Mouse (Mus musculus) gastrocnemius, postnatal 14 days (tissue): Measurements from ENCODE around the gene 5330417H12Rik. TPM values are rescaled to one million over a fixed set of nuclear protein-coding genes. Genes with fewer than 3 reads are reported as not detected.

Source experiments
- DNase-seq: peaks from one replicate; pipeline ENCODE4 v3.0.0; 2021; ENCODE audit warnings: mixed read lengths
- intact Hi-C: fragments of 180-260 bp; cut with DNase I; formaldehyde crosslinking; loops from one replicate; pipeline ENCODE4 v1.15.1; 2025; ENCODE audit warnings: low total_unique reads
- total RNA-seq, 2 experiments: library from RNA; stranded (reverse); gene quantifications; 2 replicates each; pipeline ENCODE4 v1.2.3; 2021

5330417H12Rik gene
- total RNA-seq, 2 experiments from 2014 or later = not detected

GRCm38 (mm10) chr7:107637398-107637797 lies 12.4 kb upstream of the 5330417H12Rik start:
- intact Hi-C loops = no loop called here
- no peak for DNase-seq

DNA sequence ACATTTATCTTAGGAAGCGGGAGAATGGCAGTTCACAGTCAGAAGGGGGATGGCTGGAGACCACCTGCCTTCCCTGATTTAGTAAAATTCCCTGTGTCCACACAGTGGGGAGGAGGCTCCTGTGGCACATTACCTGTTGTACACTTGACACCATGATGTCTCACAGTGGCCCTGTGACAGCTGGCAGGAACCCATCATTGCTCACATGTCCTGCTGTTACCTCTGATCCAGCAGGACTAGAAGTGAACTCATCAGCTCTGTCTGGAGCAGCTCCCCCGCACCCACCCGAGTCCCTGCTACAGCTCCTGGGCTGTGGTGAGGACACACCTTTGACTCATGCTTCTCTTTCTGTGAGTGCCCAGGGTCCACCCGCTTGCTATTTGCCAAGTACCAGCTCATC lies 8.2 kb upstream of the 5330417H12Rik start:
- DNase-seq = no peak
- intact Hi-C loops = no loop called here

DNA sequence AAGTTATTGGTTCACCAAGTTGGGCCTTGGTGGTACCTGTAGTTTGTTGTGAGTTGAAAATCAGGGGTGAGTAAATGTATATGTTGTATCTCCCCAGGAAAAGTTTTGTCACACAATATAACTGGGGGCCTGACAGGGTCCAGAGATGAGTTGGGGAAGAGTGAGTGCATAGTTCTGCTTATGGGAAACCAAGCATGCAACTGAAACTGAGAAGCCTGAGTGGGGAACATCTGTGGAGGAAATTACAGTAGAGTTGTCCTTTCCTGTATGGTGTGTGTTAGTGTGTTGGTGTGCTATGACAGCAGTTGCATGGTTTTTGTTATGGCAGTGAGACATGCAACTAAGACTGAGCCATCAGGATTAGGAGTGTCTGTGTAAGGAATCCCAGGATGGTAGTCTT lies 3.4 kb upstream of the 5330417H12Rik start:
- intact Hi-C loops = no loop called here
- no peak for DNase-seq

GRCm38 (mm10) chr7:107625781-107626180 lies 820 bp upstream of the 5330417H12Rik start:
- intact Hi-C loops = no loop called here
- DNase-seq = no peak

DNA sequence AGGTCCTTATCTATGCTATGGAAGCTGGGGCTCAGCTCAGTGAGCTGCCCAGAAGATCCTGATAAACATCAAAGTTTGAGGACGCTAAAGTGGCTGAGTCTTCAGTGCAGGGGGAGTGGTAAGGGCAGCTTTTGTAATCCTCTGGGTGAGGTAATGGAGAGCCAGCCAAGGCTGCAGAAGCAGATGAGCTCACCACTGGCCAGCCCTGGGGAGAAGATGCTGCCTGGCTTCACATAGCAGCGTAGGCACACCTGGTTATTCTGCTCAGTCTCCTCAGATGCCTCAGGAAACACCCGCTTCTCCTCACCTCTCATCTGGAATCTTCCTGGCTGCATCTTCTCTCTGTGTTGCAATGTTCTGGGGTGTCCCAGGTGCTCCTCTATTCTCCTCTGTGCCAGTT lies 529 bp downstream of the 5330417H12Rik start:
- no peak for DNase-seq
- intact Hi-C loops = no loop called here

GRCm38 (mm10) chr7:107620137-107620536 lies 4.8 kb downstream of the 5330417H12Rik start:
- intact Hi-C loops = no loop called here
- DNase-seq = no peak

DNA sequence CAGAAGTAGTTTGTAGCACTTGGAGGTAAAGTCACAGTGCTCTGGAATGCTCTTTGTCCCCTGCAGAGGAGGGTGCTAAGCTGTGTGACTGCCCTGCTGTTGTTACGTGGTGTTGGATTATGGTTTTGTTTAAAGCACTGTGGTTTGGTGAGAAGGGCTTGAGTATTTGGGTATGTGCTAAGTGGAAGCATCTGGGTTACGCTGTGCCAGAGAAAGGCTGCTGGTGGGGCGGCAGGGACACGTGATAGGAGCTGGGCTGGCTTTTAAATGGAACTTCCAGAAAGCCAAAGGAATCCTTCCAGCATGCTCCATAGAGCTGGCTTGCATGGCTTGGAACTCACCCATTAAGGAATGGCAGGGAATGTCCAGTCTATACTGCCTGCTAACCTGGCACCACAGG lies 5.7 kb downstream of the 5330417H12Rik start:
- peak; percentile 18 for DNase-seq

GRCm38 (mm10) chr7:107618028-107618992 lies 6.7 kb downstream of the 5330417H12Rik start:
- DNase-seq = no peak
- intact Hi-C loops = no loop called here

More for the DNA sequence above, 5.7 kb downstream of the 5330417H12Rik start:
- intact Hi-C loops = no loop called here

- intact Hi-C loops = no loop called here
Observed at GRCm38 (mm10) chr7:107610880-107611279, 14.1 kb downstream of the 5330417H12Rik start.

DNA sequence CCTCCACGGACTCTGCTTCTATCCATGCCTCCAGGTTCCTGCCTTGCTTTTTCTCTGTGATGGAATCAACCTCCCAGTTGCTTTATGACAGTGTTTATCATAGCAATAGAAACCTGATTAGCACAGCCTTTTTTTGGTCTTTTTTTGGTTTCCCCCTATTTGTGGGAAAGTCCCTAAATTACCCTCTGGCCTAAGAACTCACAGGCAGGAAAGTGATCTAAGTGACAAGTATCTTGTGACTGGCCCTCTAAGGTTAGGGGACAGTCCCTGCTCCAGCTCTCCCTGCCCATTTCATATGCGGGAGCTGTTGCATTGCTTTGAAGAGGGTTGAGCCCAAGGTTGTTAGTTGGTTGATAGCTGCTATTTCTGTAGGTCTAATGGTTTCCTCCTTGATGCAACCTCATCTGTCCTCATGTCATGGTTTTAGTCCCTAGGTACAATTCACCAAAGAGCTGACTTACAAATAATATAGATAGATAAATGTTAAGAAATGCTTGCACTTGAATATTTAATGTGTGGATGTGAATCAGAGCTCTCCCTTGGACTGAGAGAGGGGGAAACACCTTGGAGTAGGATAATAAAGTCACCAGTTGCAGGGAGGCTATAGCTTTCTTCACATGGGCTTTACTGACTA lies 15.2 kb downstream of the 5330417H12Rik start:
- intact Hi-C loops = no loop called here
- no peak for DNase-seq

More at GRCm38 (mm10) chr7:107610880-107611279, 14.1 kb downstream of the 5330417H12Rik start:
- no peak for DNase-seq

GRCm38 (mm10) chr7:107607766-107608165 lies 17.2 kb downstream of the 5330417H12Rik start:
- intact Hi-C loops = no loop called here
- no peak for DNase-seq

GRCm38 (mm10) chr7:107602913-107603312 lies 22.0 kb downstream of the 5330417H12Rik start:
- intact Hi-C loops = no loop called here
- no peak for DNase-seq

DNA sequence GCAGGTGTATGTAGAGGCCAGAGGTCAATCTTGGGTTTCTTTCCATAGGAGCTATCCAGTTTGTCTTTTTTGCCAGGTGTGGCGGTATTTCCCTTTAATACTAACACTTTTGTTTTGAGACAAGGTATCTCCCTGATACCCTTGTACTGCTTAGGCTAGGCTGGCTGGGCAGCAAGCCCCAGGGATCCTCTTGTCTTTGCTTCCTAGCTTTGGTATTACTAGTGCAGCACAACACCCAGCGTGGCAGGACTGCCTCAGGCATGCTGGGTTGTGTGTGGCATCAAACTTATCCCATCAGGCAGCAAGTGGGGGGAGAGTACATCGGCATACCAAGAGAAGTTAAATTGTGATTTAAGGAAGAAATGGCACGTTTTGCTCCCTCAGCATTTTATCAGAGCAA lies 22.5 kb downstream of the 5330417H12Rik start:
- intact Hi-C loops = no loop called here

GRCm38 (mm10) chr7:107600651-107601050 lies 24.3 kb downstream of the 5330417H12Rik start:
- intact Hi-C loops = no loop called here
- no peak for DNase-seq

More for the DNA sequence above, 22.5 kb downstream of the 5330417H12Rik start:
- no peak for DNase-seq

DNA sequence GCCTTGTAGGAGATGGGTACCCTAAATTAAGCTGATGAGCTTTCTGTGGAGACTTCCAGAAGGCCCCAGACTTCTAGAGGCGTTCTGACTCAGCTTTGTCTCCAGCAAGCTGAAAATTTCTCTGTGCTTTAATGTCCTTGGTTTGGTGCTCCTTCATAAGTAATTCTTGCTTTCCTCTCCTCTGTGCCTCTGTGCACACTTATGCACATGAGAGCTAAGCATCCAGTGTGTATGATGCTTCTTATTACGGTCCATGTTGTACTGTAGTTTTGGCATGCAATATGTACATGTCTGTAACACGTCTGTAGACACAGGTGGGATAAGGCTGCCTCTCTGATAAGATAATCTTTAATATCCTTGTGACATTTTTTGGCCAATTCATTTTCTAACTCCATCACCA lies 27.0 kb downstream of the 5330417H12Rik start:
- no peak for DNase-seq
- intact Hi-C loops = no loop called here

GRCm38 (mm10) chr7:107596753-107597152 lies 28.2 kb downstream of the 5330417H12Rik start:
- no peak for DNase-seq
- intact Hi-C loops = no loop called here

- DNase-seq = no peak
- intact Hi-C loops = no loop called here
Observed at GRCm38 (mm10) chr7:107595426-107595825, 29.5 kb downstream of the 5330417H12Rik start.

GRCm38 (mm10) chr7:107594857-107595402 lies 30.0 kb downstream of the 5330417H12Rik start, which contains the start of gene Ppfibp2:
Gene Ppfibp2, plus strand, starts transcription at chr7:107595207.
- peak; percentile 93 for DNase-seq
- intact Hi-C loops = no loop called here

- intact Hi-C loops = no loop called here
- peak; percentile 62 for DNase-seq
Observed at GRCm38 (mm10) chr7:107594325-107594856, 30.6 kb downstream of the 5330417H12Rik start.

DNA sequence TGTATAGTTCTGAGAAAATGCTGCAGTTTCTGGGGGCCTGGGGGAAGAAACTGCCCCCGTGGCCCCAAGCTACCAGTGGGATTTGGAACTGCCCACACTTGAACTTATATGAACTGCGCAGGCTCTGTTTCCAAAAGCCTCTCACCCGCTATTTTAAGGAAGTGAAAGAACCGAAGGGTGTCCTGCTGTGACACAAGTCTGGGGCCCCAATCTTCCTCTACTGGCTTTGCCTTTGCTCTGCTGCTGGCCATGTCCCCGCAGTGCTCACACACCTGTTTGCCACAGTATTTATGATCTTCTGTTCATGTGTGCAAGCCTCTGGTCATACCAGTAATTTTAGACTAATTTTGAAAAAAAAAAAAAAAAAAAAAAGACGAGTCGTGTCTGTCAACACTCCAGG lies 31.1 kb downstream of the 5330417H12Rik start:
- peak; percentile 20 for DNase-seq
- intact Hi-C loops = no loop called here
